Mouse (Mus musculus) urinary bladder, postnatal 10 days (tissue): ENCODE measurements around the gene Cbfb.

ENCODE experiments used
- DNase-seq: peaks from one replicate; pipeline ENCODE4 v3.0.0; 2022; ENCODE audit warnings: low spot score

Gene Cbfb

GRCm38 (mm10) chr8:105251954-105252353 lies 81.5 kb downstream of the Cbfb start:
- no peak for DNase-seq

DNA sequence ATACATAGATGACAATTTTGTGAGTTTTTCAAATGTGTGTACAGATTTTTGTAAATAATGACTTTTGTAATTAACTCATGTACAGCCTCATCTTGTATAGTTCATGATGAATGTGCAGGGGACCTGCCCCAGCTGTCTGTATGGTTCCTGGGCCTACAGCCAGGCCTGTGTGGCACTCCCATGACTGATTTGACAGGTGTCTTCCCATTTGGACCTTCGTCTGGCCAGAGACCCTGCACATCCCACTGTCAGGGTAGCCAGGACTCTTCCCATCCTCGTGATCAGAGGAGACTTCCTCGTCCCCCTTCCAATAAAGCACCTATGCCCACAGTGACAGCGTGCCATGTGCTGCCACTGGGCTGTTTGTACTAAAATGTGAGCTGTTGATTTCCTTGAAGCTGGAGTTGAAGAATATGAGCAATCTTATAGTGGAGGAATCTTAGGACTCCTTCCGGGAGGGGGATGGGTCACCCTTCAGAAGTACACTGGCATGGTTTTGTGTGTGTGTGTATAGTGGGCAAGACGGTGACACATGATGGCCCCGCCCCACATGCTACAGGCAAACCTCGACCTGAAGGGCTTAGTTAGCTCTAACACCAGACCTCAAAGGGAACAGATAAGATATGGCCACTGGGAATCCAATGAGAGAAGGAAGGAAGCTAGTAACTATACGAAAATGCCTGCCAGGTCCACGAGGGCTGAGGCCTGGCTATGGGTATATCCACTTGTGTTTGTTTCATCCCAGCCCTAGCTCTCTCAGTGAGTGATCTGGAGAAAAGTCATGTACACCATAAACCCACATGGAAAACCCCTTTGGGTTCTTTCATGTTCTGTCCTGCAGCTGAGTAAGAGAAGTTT lies 82.4 kb downstream of the Cbfb start:
- no peak for DNase-seq

DNA sequence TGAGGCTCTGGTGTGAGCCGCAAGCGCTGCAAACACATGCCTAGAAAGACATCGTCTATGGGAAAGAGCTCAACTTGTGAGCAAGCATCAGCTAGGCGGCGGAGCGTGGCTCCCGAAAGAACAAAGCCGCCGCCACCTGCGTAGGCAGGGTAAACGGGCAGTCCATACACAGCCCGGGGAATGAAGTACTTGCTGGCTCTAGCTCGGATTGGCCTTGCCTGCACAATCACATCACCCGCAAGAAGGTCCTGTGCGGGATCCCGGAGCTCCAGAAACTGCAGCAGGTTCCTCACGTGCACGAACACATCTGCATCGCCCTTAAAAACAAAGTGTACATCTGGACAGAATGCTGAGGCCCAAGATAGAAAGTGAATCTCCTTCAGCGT lies 83.3 kb downstream of the Cbfb start:
- DNase-seq, result no peak

- DNase-seq, result peak; percentile 68
These were observed 83.9 kb downstream of the Cbfb start for GRCm38 (mm10) chr8:105254152-105254965.

DNA sequence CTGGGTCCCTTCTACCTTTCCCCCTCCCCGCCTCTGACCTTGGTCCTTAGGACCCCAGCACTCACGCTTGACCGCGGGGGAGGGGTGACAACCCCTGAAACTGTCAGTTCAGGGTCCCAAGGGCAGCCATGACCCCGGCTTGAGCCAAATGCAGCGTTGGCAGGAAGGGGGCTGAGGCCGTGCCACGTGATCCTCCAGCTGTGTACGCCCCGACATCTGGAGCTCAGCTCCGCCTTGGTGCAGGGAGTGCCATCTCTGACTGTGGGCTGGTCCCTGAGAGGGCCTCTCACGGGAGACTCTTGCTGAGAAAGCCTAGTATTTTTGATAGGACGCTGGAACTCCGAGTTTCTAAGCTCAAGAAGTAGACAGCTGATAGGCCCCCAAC lies 84.5 kb downstream of the Cbfb start, which contains the start of gene B3gnt9:
Gene B3gnt9 (minus strand): TSS at position 188 of the 385 bp plus-strand sequence.
- DNase-seq, result no peak

DNA sequence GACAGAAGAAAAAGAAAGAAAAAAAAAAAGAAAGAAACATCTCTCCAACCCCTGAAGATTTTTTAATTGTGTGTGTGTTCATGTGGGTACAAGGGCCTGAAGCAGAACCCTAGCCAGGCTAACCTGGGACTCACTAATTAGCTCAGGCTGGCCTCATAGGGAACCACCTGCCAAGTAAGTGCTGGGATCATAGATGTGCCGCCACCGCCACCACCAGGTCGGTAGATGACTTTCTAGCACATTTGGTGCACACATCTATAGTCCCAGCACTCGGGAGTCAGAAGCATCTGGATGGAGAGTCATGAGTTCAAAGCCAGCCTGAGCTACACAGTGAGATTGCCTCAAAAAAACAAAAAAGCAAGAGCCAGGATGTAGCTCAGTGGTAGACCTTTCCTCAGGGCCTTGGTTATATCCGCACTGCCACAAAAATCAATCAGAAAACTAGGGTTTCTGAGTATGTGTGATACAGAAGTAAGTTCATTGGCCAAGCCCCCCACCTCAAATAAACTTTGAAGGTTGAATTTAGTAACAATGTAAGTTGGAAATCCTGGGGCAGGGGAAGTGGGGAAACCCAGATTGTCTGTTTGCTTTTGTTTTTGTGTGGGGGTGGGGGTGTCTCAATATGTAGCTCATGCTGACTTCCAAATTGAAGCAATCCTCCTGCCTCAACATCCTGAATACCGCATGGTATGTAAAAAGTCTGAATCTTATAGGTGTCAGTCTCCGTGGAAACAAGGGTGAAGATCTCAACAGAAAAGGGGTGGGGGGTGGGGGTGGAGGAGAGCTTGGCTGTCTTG lies 87.0 kb downstream of the Cbfb start:
- DNase-seq, result no peak

DNA sequence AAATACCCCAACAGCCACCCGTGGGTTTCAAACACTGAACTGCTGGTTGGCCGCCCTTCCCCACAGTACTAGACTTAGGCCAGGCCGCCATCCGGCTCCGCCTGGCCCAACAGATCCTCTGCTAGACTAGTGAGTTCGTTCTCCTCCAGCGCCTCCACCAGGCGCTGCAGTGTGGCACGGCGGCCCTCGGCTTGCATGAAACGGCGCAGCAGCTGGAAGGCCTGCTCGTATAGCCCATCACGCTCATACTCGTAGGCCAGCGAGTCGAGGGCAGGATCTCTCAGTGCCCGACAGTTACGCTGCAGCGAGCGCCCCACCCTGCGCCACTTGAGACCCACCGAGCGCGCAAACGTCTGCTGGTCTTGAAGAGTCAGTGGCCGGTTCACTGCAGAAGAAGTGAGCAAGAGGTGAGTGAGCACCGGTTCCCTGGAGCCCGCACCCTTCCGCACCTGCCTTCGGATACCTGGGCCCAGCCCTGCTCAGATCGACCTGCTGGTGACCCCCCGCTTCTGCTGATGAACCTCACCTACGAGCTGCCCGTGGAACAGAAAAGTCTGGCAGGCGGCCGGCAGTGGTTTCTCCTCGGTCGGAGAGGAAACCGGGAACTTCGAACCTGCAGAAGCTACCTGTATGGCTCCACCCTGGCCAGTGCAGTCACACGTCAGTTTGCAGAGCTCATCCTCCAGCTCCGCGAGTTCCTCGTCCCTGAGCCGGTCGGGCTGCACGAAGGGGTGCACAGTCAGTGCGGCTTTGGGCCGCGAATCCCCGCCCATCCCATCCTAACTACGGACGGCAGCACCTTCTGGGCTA lies 88.6 kb downstream of the Cbfb start:
- no peak for DNase-seq

GRCm38 (mm10) chr8:105259721-105260320 lies 89.3 kb downstream of the Cbfb start:
- DNase-seq, result no peak

DNA sequence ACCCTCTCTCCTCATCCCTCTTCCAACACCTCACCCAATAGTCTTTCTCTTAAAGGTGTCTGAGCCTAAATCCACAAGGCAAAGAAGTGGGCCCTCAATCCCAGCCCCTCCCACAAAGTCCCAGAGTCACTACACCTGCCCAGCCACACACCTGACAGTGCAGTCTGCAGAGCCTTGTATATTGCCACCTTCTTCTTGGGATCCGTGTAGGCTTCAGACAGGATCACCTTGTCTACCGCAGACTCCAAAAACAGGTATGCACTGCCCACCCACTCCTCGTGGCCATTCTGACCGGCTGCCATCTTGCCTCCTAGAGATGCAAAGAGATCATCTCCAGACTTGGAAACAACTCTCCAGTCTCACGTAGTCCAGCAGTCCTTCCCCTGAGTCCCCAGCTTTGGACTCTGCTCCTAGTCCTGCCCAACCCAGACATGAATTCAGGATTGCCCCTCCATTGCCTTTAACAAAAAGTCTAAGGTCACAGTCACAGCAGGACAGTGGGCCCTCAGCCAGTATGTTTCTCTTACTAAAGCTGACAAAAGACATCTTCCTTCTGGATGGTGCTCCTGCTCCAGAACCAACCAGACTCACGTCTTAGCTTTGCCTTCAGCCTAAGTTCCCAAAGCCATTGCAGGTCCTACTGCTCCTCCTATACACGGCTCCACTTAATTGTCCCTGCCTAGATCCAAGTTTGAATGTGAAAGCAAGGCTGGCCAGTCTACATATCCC lies 90.1 kb downstream of the Cbfb start:
- no peak for DNase-seq

DNA sequence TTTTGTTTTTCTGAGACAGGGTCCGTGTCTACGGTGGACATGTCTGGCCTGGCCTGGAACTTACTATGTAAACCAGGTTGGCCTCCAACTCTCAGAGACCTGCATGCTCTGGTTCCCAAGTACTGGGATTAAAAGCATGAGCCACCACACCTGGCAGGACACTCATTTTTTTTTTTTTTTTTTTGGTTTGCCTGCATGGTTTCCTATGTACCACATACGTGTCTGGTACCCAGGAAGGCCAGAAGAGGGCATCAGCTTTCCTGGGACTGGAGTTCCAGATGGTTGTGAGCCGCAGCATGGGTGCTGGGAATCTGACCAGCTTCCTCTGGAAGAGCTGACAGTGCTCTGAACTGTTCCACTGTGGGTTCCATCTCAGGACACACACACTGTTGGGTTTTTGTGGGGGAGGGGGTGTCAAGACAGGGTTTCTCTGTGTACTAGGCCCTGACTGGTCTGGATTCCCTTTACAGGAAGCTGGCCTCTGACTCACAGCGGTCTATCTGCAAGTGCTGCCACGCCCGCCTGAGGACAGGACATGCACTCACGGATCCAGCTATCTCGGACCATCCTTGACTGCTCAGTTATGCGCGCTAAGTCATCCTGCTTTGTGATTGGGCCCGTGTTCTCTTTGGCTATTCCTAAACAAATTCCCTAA lies 91.0 kb downstream of the Cbfb start:
- DNase-seq, result no peak

DNA sequence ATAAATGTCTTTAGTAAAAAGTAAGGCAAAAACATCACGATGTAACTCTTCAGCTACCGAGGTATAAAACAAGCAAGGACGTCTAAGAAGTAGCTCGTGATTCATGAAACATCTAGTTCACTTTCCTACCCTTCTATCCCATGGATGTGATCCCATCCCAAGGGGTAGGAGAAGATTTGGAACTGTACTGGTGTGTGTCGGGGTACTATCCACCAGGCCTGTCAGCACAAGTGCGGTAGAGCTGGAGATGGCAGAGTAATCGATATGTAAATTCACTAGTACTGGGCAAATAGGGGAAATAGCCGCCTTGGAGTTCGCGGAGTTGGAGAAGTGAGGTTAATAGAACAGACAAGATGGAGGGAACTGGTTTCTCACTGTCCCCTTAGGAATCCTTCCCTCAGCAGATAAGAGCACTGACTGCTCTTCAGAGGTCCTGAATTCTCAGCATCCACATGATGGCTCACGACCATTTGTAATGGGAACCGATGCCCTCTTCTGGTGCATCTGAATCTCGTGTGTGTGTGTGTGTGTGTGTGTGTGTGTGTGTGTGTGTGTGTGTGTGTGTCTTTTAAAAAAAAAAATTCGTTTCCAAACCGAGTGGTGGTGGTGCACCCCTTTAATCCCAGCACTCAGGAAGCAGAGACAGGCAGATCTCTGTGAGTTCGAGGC lies 92.9 kb downstream of the Cbfb start:
- DNase-seq, result no peak

GRCm38 (mm10) chr8:105264024-105264982 lies 93.8 kb downstream of the Cbfb start, which contains the start of the genes Tradd and Fbxl8:
Tradd (minus strand) TSS chr8:105264609.
Fbxl8 (plus strand) TSS chr8:105264648.
- DNase-seq, result no peak

- no peak for DNase-seq
These were observed 94.7 kb downstream of the Cbfb start for GRCm38 (mm10) chr8:105265128-105265527.

- DNase-seq, result no peak
These were observed 96.3 kb downstream of the Cbfb start for GRCm38 (mm10) chr8:105266775-105267174.
